Mouse (Mus musculus) midbrain, embryonic 11.5 days (tissue): ENCODE results near the gene Hmgcr. TPM values are rescaled to one million over a fixed set of nuclear protein-coding genes. Genes with fewer than 3 reads are reported as not detected.

Source experiments
- ATAC-seq: fragments of 200-750 bp; cut with Nextera tagmentation; 2 replicates; pipeline ENCODE4 v1.8.0; 2017; ENCODE audit warnings: moderate TSS enrichment, moderate library complexity; ENCODE audit not compliant: low FRiP score
- DNase-seq: peaks from one replicate; pipeline ENCODE4 v3.0.0; 2015; ENCODE audit warnings: low spot score; ENCODE audit errors: missing footprints
- H3K27ac ChIP-seq: fragments of 300-500 bp; sonication (generic); 2 replicates; pipeline ENCODE4 v1.5.1; 2014; ENCODE audit warnings: low read depth, low read length
- H3K27me3 ChIP-seq: fragments of 300-500 bp; sonication (generic); 2 replicates; pipeline ENCODE4 v1.6.1; 2014; ENCODE audit warnings: mild to moderate bottlenecking, low read length, moderate library complexity, mixed read lengths; ENCODE audit not compliant: control insufficient read depth, insufficient read depth
- H3K36me3 ChIP-seq: fragments of 300-500 bp; sonication (generic); 2 replicates; pipeline ENCODE4 v1.6.1; 2014; ENCODE audit warnings: mild to moderate bottlenecking, low read length, moderate library complexity, mixed read lengths; ENCODE audit not compliant: control insufficient read depth, insufficient read depth
- H3K4me1 ChIP-seq: fragments of 300-500 bp; sonication (generic); 2 replicates; pipeline ENCODE4 v1.6.1; 2014; ENCODE audit warnings: low read length; ENCODE audit not compliant: control insufficient read depth, insufficient read depth
- H3K4me2 ChIP-seq: fragments of 300-500 bp; sonication (generic); 2 replicates; pipeline ENCODE4 v1.6.1; 2014; ENCODE audit warnings: mild to moderate bottlenecking, moderate library complexity
- H3K4me3 ChIP-seq: fragments of 300-500 bp; sonication (generic); 2 replicates; pipeline ENCODE4 v1.5.1; 2014; ENCODE audit warnings: low read depth, low read length
- H3K9ac ChIP-seq: fragments of 300-500 bp; sonication (generic); 2 replicates; pipeline ENCODE4 v1.6.1; 2014; ENCODE audit warnings: low read length
- H3K9me3 ChIP-seq: fragments of 300-500 bp; sonication (generic); 2 replicates; pipeline ENCODE4 v1.6.1; 2016; ENCODE audit warnings: low read length; ENCODE audit not compliant: control insufficient read depth
- whole genome bisulfite sequencing: fragments of 180-500 bp; shearing (Covaris S2); extraction: QIAGEN DNeasy Blood & Tissue Kit; methylation state at CpG from one replicate; pipeline ENCODE4 v1.1.7; 2014; 5-methylcytosine and 5-hydroxymethylcytosine counted together
- polyA plus RNA-seq: library from polyadenylated mRNA; unstranded; fragments of >200 nt; fragmentation: Nextera tagmentation; extraction: Ambion mirVana; gene quantifications from 2 replicates; pipeline ENCODE4 v1.2.1, GENCODE M21; 2014

The Hmgcr gene
- polyA plus RNA-seq, 1 experiment from 2014 or later, result 215 TPM

DNA sequence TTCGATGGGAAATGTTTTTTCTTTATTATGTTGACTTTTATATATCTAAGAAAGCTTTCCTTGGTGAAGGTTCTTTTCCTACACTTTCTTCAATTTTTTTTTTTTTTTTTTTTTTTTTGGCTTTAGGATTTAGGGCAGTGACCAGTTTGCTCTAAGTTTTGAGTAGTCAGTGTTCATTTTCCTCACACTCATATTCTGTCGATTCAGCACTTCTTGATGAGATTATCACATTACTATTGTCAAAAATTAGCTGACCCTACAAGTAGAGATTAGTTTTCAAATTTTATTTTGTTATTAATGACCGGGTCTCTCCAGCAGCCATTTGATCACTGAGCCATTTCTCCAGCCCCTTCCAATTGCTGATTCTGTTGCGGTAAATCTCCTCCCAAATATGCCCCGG lies 19.2 kb upstream of the Hmgcr start:
- ATAC-seq, result no peak
- Histone ChIP-seq H3K4me2 (no peak overlapping the region), H3K9ac (no peak overlapping the region), H3K4me3 (no peak overlapping the region), H3K27me3 (no peaks in the 10 kb centered on the region), H3K27ac (no peak overlapping the region), H3K9me3 (no peaks in the 10 kb centered on the region), H3K36me3 (no peaks in the 10 kb centered on the region), H3K4me1 (no peaks in the 10 kb centered on the region)
- 88% methylated on average over 5 of the region's 5 CpGs for WGBS
- no peak for DNase-seq

DNA sequence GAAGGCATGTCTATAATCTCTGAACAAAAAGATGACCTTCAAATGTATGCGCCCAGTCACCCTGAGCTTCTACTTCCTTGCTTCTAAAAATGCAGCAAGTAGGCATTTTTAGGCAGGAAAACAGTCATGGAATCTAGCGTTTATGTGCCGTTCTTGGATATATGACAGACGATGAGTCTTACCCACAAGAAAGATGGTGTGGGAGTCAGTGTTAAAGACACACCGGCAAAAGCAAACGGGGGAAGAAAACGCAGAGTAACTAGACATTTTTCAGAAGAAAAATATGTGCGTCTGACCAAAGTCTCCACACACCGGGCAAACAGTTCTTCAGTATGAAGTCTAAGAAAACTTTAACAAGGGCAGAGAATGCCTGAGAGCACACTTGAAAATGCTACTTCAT lies 16.5 kb upstream of the Hmgcr start:
- Histone ChIP-seq H3K4me1 (no peaks in the 10 kb centered on the region), H3K27me3 (no peaks in the 10 kb centered on the region), H3K36me3 (no peaks in the 10 kb centered on the region), H3K9me3 (no peaks in the 10 kb centered on the region), H3K27ac (no peak overlapping the region), H3K4me3 (no peak overlapping the region), H3K9ac (no peak overlapping the region), H3K4me2 (no peak overlapping the region)
- DNase-seq (no peak), ATAC-seq (no peak)
- WGBS, result 87% methylated on average over 9 of the region's 9 CpGs

- H3K36me3 ChIP-seq, result no peaks in the 10 kb centered on the region
- H3K27me3 ChIP-seq, result no peaks in the 10 kb centered on the region
- no peak overlapping the region for H3K4me3 ChIP-seq
- peak; percentile 6 for DNase-seq
- no peak for ATAC-seq
- no peaks in the 10 kb centered on the region for H3K4me1 ChIP-seq
- no peak overlapping the region for H3K4me2 ChIP-seq
- no peaks in the 10 kb centered on the region for H3K9me3 ChIP-seq
- no peak overlapping the region for H3K9ac ChIP-seq
- 88% methylated on average over 5 of the region's 5 CpGs for WGBS
- no peak overlapping the region for H3K27ac ChIP-seq
Measured at GRCm38 (mm10) chr13:96684779-96685178, 14.0 kb upstream of the Hmgcr start.

- Histone ChIP-seq H3K27ac (no peak overlapping the region), H3K9ac (no peak overlapping the region), H3K9me3 (no peaks in the 10 kb centered on the region), H3K4me3 (no peak overlapping the region), H3K4me2 (no peak overlapping the region), H3K36me3 (no peaks in the 10 kb centered on the region), H3K4me1 (no peaks in the 10 kb centered on the region), H3K27me3 (no peaks in the 10 kb centered on the region)
- DNase-seq, result peak; percentile 69
- ATAC-seq, result no peak
Measured at GRCm38 (mm10) chr13:96681088-96681620, 10.4 kb upstream of the Hmgcr start.

- Histone ChIP-seq H3K4me1 (no peaks in the 10 kb centered on the region), H3K4me3 (no peak overlapping the region), H3K36me3 (no peaks in the 10 kb centered on the region), H3K9me3 (no peaks in the 10 kb centered on the region), H3K9ac (no peak overlapping the region), H3K27me3 (no peaks in the 10 kb centered on the region), H3K27ac (no peak overlapping the region), H3K4me2 (no peak overlapping the region)
- 86% methylated on average over 9 of the region's 9 CpGs for WGBS
- no peak for ATAC-seq
- peak; percentile 54 for DNase-seq
Measured at GRCm38 (mm10) chr13:96680163-96681087, 9.7 kb upstream of the Hmgcr start.

GRCm38 (mm10) chr13:96678616-96679015 lies 7.9 kb upstream of the Hmgcr start:
- Histone ChIP-seq H3K27me3 (no peaks in the 10 kb centered on the region), H3K9ac (no peak overlapping the region), H3K4me1 (no peaks in the 10 kb centered on the region), H3K27ac (no peak overlapping the region), H3K4me2 (no peak overlapping the region), H3K4me3 (no peak overlapping the region), H3K36me3 (no peaks in the 10 kb centered on the region), H3K9me3 (no peaks in the 10 kb centered on the region)
- peak; percentile 54 for DNase-seq
- WGBS, result 83% methylated on average over 6 of the region's 6 CpGs
- no peak for ATAC-seq

DNA sequence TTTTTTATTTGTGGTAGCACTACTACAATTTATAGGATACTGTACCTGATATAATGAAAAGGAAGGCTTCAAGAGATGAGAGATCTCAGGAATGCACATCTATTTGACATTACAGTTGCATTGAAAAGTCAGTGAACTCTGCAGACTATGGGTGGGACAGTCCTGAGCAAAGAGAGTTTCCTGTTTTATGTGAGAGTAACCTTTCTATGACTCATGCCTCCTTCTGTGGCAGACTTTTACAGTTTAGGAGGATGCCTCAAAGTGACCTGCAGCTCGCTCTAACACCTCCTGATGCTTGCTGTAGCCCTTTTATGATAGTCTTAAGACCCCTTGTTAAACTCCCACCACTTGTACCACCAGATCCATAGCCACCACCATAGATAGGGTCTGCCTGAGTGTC lies 6.3 kb upstream of the Hmgcr start:
- H3K27me3 ChIP-seq, result no peaks in the 10 kb centered on the region
- H3K27ac ChIP-seq, result no peak overlapping the region
- no peaks in the 10 kb centered on the region for H3K9me3 ChIP-seq
- H3K4me3 ChIP-seq, result no peak overlapping the region
- H3K36me3 ChIP-seq, result no peaks in the 10 kb centered on the region
- H3K4me2 ChIP-seq, result no peak overlapping the region
- ATAC-seq (no peak), DNase-seq (peak; percentile 12)
- H3K4me1 ChIP-seq, result no peaks in the 10 kb centered on the region
- no peak overlapping the region for H3K9ac ChIP-seq
- WGBS, result 89% methylated on average over 1 of the region's 1 CpGs

GRCm38 (mm10) chr13:96675756-96676155 lies 5.0 kb upstream of the Hmgcr start:
- 80% methylated on average over 6 of the region's 6 CpGs for WGBS
- DNase-seq (peak; percentile 72), ATAC-seq (no peak)
- no peak overlapping the region for H3K9ac ChIP-seq
- no peaks in the 10 kb centered on the region for H3K27me3 ChIP-seq
- peaks cover 5% of the 10 kb centered on the region for H3K4me1 ChIP-seq
- no peak overlapping the region for H3K4me3 ChIP-seq
- H3K27ac ChIP-seq, result no peak overlapping the region
- no peak overlapping the region for H3K4me2 ChIP-seq
- no peaks in the 10 kb centered on the region for H3K9me3 ChIP-seq
- H3K36me3 ChIP-seq, result no peaks in the 10 kb centered on the region

DNA sequence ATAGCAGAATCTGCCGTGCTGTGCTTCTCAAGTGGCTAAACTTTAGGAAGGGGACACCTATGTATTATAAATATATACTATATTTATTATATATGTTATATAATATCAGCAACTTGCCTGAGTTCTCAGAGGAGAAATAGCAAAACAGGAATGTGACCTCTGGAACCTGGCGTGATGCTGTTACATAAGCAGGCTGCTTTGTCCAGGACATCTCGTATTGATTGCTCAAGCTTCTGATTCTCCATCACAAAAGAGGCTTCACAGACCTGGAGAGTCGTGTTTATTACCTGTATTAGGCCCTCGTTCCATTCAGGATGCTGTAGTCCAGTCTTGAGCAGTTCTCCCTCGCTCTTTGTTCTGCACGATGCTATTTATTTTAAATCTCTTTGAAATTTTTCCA lies 3.1 kb upstream of the Hmgcr start:
- Histone ChIP-seq H3K4me3 (no peak overlapping the region), H3K27ac (no peak overlapping the region), H3K9me3 (no peaks in the 10 kb centered on the region), H3K9ac (no peak overlapping the region), H3K36me3 (no peaks in the 10 kb centered on the region), H3K27me3 (no peaks in the 10 kb centered on the region), H3K4me1 (peaks cover 9% of the 10 kb centered on the region), H3K4me2 (no peak overlapping the region)
- ATAC-seq (no peak), DNase-seq (peak; percentile 45)
- WGBS, result 85% methylated on average over 7 of the region's 7 CpGs
